Mouse (Mus musculus): ENCODE measurements around the gene Mrpl50.
A peak's percentile ranks its signal among the peaks of the same experiment; 100 is the strongest.
"Not testable (repeated sequence)": the region's sequence is repeated elsewhere in the genome, so short reads cannot be mapped to it uniquely, and the experiment has no call there.

Gene Mrpl50

DNA sequence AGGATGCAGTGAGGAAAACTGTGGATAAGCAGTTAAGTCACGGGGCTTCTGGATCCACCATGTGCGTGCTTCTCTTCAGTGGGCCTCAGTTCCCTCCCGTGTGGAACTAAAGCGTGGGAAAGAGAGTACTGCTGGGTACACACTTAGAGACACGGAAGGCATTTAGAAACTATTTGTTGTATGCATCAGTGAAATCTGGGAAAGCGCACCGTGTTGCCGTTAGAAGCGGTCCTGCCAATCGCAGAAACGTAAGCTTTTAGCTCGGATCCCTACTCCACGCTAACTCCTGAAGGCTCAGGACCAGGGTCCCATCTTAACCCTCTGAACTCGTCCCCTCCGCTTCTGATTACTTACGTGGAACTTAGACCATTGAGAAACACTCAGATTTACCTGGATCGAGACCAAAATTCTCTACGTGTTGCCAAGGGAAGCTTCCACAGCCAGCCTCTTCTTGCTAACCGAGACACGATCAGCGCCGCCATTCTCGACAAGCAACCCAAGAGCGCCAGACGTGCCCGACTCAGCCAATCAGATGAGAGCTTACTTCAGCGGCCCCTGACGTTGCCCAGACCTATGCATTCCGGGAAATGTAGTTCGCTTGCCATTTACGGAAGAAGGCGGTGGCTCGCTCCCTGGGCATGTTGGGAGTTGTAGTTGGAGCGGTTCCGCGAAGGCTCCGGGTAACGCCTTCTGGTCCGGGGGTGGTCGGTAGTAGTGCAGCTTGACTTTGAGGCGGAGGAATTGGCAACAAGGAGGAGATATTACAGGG, at the start of gene Mrpl50, which contains the start of gene Zfp189:
Mrpl50 (minus strand) TSS at position 522 of the 769 bp plus-strand sequence.
Zfp189 (plus strand) TSS at position 605 of the 769 bp plus-strand sequence.
- DNase-seq: peak; percentile 98

DNA sequence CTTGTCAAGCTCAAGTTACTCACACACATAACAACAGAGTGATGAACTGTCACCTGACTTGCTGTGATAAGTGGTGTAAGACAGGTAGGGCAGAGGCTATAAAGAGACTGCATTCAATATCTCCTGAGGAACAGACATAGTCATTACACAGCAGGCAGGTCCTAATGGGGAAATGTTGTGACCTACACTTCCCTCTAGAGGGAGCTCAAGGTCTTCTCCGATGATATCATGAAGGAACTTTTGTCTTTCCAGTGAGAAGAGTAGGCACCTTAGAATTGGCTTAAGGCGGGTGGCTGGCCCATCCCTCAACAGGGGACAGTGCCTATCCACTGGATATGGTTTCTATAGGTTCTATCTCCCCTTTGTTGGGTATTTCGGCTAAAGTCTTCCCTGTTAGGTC, 46.7 kb upstream of the Mrpl50 start:
- DNase-seq: peak; percentile 88

DNA sequence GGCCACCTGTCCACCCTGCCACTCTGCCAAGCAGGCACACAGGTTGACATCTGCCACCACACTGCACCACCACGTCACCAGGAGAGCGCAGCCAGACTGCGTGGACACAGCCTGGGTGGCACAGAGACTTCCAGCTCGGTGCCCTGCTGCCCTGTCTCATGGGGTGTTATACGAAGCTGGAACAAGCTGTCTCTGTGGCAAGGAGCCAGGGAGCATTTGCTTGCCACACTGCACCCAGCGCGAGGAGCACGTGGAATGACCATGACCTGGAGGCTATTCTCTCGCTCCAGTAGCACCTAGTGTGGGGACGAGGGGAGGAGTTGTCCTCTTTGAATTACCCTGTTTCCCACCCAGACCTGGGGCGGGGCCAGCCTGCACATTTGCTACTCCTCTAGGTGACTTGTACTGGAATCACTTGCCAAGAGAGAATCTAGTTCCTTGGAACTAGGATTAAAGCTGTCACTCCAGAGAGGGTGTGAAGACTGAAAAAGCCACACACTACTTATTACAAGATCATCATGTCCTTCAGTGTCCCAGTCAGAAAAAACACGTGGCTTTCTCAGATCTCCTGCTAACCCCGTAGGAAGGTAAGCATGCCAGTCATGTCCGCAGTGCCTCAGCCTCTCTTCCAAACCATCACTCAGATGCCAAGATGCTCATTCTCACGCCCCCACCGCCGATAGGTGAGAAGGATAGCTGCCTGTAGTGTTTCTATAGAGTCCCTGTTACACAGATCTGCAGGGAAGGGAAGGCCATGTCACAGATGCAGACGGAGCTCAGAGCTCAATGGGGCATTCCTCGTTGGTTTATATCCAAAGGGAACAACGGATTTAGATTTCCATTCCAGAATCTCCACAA, 39.3 kb upstream of the Mrpl50 start:
- peak; percentile 13 for DNase-seq

DNA sequence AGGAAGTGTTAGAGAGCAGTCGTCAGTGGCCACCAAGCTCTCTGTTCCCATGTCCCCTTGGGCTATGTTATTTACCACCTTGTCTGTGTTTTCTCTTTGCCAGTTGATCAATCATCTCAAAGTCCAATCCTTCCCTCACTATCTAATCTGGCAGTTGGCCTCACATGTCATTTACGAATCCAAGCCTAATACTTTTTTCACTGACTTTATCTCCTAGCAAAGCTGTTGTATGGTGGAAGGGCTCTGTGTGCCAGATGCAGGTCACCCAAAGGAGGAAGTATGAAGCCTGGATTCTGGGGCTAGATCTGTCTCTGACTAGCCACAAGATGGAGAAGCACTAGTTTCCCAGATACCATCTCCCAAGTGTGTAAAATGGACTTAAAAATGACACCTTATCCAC, 37.3 kb upstream of the Mrpl50 start:
- no peak for DNase-seq

DNA sequence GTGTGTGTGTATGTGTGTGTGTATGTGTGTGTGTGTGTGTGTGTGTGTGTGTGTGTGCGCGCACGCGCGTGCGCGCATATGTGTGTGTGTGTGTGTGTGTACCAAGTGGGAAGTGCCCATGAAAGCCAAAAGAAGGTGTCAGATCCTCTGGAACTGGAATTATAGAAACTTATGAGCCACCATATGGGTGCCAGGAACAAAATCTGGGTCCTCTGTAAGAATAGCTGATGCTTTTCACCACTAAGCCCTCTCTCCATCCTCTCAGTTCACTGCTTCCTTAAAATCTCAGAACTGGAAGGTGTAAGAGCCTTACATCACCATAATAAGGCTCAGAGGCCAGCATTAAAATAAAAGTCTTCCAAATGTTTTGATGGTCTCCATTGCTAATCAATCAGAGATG, 36.5 kb upstream of the Mrpl50 start:
- DNase-seq: no peak

DNA sequence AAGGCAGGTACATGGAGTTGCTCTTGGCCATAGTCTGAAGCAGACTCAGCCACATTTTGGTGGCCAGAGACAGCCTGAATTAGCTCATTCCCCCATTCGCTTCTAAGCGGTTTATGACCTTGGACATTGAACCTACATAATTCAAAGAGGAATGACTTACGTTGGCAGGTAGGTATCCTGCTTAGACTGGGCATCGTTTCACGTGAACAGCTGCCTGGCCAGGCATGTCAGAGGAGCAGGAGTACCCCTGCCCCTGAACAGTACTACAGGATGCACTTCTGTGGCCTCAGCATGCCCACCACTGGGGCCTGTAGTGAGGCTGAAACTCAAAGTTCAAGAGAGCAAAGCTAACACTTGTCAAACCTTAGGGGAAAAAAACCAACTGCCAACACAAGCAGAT, 32.5 kb upstream of the Mrpl50 start:
- DNase-seq: no peak

DNA sequence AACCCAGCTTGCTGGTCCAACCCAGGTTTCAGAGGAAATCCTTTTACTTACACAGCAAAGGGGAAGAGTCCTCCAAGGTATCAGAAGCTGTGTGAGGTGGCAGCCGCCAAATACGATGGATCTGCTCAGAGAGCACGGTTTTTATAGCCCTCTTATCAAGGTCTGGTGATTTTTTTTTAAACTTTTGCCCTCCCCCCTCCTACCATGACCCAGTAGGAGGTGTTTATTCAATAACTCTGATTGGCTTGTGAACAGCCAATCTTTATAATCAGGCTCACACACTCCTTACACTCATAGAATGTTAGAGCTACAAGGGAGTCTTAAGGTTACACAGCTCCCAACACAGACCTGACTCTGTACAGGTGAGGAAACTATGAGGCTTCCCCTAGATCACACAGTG, 28.5 kb upstream of the Mrpl50 start, which contains the start of gene Aldob:
Aldob (minus strand) TSS at position 164 of the 400 bp plus-strand sequence.
- DNase-seq: no peak

DNA sequence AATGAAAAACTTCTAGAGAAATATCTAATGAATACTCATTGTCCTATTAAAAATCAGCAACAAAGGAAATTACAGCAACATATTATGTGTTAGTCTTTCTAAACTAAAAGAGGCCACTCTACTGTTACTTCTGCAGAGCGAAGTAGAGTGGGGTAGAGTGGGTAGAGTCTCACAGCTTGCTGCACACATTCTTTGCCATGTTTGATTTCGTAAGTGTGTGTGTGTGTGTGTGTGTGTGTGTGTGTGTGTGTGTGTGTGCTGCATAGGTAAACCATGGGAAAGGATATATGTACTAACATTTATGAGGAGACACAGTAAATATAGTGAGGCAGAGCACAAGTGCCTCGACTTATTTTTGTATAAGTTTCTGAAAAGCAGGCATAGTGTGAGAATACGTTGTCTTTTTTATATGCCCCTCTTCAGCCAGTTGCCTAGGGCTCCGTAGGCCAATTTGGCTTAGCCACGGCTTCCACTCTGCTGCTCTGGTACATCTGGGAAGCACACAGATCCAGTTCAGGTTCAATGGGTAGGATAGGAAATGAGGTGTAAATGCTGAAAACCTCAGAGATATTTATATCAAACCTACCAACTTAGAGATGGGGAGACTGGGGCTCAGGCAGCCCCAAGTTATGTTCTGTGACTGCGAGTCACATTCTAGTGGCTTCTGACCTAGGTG, 26.8 kb upstream of the Mrpl50 start:
- DNase-seq: no peak

DNA sequence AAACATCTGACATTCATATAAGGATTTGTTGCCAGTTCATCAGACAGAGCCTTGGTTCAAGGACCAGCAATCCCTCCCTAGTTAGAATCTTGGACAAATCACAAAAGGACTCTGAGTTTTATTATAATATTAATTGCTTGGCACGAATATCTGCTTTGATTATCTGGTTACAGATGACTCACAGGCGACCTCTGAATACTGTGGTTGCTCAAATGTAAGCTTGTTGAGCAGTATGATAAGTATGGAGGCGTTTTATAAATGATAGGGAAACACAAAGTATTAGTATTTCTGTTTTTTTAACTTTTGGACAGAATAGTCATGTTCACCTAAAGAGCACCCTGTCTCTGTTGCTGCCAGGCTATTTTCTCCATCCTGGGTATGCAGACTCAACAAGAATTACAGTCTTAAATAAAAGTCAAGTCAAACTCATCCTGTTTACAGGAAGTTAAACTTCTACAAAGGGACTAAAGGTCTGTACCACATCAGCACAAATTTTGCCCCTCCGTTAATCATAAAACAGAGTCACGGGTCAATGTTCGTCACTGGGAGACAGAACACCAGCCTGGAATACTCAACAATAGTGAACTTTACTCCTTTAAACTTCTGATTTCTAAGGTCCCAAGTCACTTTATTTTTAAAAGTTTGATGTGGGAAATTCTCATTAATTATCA, 26.1 kb upstream of the Mrpl50 start:
- no peak for DNase-seq

DNA sequence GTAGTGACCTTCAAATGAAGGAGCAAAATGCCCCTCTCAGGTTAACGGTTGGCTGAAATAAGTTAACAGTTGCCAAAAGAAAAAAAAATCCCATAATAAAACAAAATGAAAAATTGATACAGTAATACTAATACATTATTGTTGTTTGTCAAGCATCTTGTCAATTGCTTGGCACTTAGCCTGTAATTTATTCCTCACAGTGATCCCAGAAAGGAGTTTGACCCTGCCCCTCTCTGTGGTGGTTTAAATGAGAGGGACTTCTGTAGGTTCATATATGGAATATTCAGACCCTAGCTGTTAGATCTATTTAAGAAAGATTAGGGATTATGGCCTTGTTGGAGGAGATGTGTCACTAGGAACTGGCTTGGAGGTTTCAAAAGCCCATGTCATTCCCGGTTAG, 25.1 kb upstream of the Mrpl50 start:
- DNase-seq: no peak

DNA sequence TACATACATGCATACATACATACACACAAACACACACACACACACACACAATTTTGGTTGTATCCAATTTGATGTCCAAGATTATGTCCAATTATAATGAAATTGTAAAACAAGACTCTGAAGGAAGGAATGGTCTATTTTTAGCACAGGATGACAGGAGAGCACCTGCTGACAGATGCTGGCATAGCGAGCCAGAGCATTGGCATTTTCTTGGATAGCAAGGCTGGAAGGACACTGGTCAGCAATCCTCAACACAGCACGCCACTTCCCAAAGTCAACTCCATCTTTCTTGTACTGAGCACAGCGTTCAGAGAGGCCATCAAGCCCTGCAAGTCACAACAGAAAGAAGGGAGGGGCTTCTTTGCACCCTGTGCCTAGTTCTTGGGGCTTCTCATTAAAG, 20.1 kb upstream of the Mrpl50 start:
- no peak for DNase-seq

DNA sequence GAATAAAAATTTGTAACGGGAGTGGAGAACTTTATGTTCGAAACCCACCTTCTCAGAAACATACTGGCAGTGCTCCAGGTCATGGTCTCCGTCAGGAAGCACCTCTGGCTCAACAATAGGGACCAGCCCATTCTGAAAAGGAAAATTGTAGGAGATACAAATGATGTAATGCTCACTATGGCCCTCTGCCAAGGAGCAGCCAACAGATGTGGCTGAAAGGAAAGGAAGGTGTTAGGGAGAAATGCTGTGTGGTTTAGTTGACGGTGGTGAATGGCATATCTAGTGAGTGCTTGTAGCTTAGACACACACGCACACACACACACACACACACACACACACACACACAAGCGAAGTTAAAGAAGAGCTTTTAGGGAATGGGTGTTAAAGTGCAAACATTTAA, 18.8 kb upstream of the Mrpl50 start:
- DNase-seq: peak; percentile 8

DNA sequence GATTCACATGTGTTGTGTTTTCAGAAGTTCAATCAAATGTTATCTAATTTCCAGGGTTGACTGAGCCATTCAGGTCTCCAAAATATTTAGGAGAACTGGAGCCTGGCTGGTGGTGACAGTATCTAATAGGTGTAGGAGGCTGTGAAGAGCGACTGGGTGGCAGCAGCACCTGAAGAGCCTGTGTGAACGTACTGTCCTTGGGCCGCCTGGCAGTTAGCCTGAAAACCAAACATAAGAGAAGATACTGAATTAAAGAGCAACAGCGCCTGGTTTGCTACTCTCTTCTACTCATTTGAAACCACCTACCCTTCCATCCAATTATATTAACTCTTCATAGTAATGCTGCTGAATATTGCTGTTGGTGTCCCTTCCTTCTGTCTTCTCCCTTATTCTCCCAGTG, 15.8 kb upstream of the Mrpl50 start:
- DNase-seq: no peak

DNA sequence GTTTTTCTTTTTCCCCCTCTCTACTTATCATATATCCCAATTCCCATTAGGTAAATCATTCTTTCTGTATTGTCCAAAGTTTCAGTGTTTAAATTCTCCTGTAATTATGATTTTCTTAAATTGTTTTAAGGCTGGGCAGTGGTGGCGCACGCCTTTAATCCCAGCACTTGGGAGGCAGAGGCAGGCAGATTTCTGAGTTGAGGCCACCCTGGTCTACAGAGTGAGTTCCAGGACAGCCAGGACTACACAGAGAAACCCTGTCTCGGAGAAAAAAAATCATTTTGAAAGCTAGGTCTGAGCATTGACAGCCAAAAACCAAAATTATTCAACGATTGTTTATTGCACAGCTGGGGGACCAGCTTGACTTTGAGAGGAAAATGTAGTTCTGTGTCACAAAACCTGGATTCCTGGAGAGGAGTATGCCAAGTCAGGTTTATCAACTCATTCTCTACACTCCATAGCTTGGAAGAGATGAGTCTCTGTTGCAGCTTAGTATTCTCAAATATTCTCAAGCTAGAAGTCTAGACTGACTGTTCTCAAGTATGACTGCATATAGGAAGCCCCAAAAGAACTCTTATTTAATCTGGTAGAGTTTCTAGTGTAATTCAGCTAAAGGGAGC, 14.9 kb upstream of the Mrpl50 start:
- DNase-seq: no peak

DNA sequence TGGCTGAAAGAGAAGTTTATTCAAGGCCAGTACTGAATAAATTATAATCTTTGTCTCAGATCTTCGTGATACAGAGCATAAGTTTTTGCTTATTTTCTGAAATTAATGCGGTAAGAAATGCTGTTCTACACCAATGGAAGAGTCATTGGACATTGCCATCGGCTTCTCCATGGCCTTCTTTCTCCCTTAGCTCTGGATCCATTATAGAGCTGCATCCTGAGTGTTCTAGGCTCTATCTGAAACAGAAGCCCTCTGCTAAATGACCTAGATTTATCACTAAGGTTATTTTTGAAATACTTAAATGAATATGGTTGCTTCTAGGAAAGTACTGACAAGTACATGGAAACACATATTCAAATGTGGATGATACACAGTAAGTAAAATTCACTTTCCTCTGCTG, 14.1 kb upstream of the Mrpl50 start:
- DNase-seq: no peak

DNA sequence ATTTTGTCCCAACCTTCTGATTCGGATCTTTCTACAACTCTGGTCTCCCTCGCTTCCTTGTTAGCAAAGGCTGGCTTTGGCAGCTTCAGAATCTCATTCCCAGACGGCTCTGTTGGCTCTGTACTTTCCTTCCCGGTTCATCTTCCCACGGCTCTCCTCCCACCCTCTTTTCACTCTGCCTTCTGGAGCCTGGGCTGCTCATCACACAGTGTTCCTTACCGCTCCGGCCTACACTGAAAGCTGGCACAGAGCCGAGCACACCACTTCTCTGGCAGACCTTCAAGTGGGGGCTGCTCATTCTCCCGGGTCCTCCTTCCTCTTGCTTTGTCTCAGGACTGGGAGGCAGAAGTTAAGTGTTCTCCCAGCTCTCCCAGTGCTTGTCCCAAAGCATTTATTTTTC, 1.7 kb upstream of the Mrpl50 start:
- DNase-seq: no peak

DNA sequence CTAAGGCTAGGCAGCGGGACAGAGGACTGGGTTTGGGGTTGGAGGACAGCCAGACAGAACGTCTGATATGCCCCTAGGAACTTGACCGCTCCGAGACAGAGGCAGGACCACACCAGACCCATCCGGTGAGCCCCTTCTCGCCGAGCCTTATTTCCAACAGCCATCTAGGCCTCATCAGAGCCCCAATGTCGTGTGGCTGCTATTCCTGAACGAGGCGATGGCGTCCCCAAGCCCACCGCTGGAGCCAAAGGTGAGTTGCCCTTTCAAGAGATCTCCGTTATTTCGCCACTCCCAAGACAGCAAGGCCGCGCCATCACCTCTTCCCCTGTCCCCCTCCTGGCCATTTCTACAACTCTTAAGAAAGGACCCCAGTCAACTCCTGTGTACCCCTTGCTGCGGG, 453 bp upstream of the Mrpl50 start:
- DNase-seq: no peak

DNA sequence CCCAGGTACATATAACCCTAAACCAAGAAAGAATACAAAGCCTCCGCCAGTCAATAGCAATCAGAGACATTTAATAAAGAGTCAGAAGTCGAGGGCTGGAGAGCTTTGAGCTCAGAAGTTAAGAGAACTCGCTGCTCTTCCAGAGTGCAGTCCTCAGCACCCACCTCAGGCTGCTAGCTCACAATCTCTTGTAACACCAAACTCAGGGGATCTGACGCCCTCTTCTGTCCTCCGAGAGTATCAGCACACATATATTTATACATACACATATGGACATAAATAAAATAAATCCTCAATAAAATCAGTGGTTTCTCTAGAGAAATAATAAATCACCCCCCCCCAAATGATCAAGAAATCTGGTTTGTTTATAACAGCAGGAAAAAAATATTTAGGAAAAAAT, 1.4 kb downstream of the Mrpl50 start:
- no peak for DNase-seq

DNA sequence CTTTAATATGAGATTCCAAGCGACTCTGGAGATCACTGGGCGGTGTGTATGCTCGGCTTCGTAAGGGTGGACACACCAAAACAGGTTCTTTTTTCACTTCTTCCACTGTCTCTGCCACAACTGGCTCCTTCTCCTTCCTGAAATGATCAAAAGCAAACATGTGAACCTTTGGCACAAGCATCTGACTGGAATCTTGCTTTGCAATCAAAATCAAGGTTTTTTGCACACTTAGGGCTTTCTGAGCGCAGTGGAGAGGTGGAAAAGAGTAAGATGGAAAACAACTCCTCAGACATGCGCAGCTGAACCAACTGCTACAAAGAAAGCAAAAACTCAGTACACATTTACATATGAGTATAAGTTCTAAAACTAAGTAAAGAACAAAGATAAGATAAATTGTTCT, 6.5 kb downstream of the Mrpl50 start:
- DNase-seq: no peak

DNA sequence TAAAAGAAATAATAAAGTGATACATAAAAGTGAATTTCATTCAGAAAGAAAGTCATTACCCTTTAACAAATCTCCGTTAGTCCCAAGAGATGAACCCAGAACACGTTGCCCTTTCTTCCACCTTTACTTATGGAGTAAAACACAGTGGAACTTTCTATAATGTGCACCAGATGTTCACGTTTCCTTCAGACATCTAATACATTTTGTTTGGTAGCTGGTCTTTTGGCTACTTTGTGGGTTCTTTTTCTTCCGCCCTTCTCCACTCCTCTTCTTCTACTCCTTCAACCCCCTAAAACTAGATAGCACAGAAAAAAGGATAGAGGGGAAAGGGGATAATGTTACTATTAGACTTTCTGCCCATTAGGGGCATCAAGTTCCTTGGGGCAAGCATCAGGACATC, 8.3 kb downstream of the Mrpl50 start:
- DNase-seq: no peak

DNA sequence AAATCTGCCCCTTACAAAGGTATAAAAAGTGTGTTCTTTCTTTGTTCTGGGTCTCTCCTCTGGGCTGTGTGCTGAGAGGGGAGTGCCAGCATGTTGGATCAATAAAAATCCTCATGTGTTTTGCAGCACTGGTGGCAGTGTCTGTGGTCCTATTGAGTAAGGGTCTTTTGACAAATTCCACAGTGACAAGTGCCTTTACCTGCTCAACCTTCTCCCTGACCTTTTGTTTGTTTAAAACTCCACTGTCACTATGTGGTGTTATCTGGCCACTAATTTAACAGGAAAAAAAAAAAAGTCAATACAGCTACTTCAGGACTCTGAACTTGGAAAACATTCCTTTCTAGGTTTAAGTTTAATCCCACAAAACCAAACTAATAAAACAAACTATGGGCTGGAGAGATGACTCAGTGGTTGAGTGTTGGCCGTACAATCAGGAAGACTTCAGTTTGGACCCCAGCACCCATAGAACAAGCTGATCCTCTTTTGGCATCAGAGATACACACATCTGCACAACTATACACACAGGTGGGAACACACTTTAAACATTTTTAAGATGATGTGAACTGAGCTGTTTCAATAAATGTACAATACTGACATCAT, 10.6 kb downstream of the Mrpl50 start:
- DNase-seq: not testable (repeated sequence)

DNA sequence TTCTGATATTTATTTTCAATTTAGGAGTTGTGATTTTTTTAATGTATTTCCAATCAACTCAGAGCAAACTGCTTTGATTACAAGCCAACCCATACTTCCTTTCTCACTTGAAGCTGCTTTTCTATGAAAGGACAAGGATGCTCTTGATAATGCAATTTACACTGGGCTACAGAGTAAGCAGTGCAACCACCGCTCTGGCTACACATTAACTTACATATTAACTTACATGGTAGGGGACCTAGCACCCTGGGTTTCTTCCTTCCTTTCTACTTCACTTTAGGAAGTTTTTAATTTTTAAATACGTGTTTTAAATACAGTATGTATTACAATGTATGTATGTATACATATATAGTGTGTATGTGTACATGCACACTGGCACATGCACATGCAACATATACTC, 11.7 kb downstream of the Mrpl50 start:
- DNase-seq: no peak
